Mouse (Mus musculus) layer of hippocampus, postnatal 25 days (tissue): Measurements from ENCODE around the gene Prdm16. TPM values are rescaled to one million over a fixed set of nuclear protein-coding genes. Genes with fewer than 3 reads are reported as not detected.

Source experiments
- DNase-seq, 2 experiments: peaks; one replicate each; pipeline ENCODE4 v3.0.0; 2022; ENCODE audit warnings: mixed read lengths in 2 of 2, low spot score in 1 of 2; ENCODE audit errors: extremely low spot score in 1 of 2
- total RNA-seq, 2 experiments: library from RNA; stranded (reverse); gene quantifications; 2 replicates each; pipeline ENCODE4 v1.2.3; 2021

The Prdm16 gene
- total RNA-seq, 2 experiments from 2014 or later = 10.1 to 10.3 TPM

DNA sequence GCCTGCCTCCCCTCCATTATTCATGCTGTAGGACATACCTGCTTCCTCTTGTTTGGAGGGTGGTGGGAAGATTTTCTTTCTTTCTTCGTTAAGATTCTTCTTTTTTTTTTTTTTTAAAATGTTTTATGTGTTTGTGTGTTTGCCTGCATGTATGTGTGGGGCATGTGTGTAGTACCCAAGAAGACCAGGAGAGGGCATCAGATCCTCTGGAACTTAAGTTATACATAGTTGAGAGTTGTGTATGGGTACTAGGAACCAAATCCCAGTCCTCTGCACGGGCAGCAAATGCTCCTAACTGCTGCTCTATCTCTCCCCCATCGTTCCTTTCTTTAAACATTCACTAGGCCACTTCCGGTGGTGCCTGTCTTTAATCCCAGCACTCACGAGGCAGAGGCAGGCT is 28.9 kb downstream of the Prdm16 start:
- DNase-seq = no peak

DNA sequence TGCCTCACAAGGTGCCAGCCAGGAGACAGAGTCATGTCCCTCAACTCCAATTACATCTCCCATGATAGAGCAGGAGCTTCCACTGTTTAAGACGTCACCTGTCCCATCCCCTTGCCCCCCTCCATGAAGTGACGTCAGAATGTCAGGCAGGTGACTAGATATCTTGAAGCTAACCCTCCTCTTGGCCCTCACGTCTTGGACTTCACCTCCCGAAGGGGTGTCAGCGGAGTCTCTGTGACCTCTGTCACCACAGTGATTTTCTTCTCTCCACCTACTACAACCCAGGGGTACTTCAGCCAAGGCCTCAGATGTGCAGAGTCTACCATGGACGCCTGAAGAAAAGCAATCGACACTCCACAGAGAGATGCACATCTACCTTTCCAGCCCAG is 32.2 kb downstream of the Prdm16 start:
- no peak for DNase-seq

DNA sequence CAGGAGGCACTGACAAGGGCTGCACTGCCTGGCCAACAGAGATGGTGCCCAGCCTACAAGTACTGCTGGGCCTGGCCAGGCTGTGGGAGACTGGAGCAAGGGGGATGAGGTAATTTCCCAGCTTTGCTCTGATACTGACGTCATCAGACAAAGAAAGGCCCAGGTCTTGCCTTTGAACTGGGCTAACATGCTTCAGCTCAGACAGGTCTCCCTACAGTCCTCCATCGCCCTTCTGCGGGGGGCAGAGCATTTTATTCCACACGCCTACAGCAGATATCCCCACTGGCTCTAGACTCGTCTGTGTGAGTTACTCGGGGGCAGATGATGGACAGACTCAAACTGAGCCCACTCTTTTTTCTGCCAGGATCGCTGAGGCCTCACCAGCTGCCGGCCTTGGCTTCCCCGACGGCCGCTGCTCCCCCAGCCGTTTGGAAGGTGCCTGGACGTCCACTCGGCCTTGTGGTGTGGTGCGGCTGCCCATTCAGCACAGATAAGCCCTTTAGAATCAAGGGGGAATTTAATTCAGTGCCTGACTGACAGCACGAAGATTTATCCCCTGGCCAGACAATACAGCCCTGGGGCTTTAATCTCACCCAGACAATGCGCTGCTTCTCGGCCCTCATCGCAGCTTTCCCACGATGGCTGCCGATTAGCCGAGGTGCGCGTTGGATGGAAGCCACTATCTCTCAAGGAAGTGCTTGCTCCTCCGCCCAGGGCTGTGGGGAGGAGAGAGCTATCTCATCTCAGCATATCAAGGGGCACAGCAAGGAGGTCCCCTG is 32.8 kb downstream of the Prdm16 start:
- no peak for DNase-seq

DNA sequence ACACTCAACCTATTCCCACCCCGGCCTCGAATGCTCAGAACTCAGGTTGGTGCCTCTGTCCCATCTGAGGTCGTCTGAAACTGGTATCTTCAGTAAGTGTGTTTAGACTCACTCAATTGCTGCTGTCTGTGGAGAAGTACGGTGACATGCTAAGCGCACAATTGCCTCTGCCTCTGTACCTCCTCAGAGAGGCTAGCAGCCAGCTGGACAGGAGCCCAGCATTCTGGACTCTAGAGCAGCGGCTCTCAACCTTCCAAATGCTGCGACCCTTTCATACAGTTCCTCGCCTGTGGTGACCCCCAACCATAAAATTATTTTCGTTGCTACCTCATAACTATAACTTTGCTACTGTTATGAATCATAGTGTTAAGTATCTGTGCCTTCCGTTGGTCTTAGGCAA is 34.3 kb downstream of the Prdm16 start:
- peak in 1 of 2 experiments; percentile 14 for DNase-seq

DNA sequence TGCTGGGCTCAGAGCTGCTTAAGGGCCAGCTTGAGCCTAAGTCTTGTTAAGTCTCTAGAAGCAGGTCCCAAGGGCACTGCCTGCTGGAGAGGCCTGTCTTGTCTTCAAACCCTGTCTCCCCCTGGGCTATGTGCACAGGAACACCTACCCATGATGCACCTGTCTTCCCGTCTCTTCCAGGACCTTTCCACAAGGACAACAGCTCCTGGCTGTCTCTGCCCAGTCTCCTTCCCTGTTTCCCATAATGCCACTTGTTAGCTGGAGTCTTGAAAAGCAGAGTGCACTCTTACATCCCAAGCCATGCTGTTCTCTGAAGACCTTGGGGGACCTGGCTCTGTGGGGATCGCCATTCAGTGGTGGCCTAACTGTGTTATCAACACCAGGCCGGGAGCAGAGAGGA is 35.7 kb downstream of the Prdm16 start:
- no peak for DNase-seq

DNA sequence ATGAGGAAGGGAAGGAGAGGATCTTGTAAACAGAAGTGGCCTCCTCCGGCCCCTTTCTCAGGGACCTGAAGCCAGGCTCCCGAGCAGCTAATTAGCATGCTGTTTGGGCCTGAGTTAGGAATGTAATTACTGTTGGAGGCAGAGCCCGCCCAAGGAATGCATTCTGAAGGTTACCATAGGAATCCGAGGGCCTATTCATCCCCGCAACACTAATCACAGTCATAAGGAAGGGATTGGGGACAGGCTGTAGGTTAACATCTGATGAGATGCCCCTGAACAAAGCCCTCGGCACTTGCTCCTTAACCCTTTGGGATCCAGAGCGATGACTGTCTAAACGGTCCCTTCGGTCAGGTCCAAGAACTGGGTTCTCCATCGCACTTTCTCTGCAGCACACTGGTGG is 36.7 kb downstream of the Prdm16 start:
- DNase-seq = no peak

DNA sequence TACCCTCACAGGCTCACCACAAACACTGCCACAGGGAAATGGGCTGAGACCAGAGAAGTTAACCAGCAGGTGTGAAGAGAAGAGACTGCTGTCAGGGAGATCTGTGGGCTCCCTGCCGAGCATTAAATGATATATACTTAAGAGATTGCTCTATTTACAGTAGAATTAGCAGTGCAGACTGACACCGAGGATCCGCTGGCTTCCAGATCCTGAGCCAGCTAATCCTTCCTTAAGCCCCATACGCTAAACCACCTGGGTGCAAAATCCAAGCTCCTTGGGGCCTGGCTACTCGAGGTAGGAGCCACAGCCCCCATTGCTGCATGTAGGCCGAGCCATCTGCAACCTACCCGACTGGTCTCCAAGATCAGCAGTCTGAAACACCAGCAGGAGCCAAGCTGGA is 38.3 kb downstream of the Prdm16 start:
- no peak for DNase-seq

DNA sequence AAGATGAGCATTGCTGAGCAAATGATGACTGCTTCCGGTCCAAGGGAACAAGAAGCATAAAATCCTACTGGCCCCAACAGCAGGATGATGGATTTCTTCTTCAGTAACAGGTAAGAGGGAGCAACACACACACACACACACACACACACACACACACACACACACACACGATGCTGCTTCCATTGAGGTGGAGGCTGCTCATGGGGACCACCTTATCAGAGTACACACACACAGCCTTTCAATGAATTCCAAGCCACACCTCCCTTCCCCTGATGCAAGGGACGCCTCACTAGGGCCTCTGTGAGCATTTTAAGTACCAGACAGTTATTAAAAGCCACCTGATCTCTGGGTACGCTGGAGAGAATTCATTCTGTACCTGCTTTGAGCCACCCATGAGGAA is 39.9 kb downstream of the Prdm16 start:
- DNase-seq = no peak

DNA sequence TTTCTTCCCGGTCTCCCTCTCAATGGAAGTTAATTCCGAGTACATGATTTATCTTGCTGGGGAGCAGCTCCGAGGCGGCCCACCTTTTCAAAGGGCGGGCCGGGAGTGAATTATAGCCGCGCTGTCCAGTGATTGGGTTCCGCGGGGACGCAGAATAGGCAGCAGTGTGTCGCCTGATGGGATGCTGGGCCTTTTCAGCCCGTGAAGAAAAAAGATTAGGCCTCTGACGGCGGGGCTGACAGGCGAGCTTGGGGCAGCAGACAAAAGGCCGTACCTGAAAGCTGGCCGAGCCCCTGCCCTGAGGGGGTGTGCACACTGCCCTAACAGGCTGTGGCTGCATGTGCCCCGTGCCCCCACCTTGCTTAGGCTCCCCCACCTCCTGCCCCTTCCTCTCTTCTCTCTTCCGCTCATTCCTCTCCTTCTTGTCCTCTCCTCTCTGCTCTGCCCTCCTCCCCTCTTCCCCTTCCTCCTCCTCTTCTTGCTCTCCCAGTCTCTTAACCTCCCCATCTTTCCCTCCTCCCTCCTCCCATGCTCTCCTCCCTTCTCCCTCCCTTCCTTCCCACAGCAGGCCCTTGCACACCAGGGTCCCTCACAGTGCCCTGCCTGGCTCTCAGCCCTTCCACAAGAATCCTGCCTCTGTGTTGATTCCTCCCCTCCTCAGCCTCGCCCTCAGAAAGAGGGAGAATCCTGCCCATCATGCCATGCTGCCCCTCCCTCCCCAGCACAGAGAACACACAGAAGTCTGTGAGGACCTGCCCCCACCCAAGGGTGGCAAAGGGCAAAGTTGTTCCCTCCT is 41.7 kb downstream of the Prdm16 start:
- DNase-seq = no peak

DNA sequence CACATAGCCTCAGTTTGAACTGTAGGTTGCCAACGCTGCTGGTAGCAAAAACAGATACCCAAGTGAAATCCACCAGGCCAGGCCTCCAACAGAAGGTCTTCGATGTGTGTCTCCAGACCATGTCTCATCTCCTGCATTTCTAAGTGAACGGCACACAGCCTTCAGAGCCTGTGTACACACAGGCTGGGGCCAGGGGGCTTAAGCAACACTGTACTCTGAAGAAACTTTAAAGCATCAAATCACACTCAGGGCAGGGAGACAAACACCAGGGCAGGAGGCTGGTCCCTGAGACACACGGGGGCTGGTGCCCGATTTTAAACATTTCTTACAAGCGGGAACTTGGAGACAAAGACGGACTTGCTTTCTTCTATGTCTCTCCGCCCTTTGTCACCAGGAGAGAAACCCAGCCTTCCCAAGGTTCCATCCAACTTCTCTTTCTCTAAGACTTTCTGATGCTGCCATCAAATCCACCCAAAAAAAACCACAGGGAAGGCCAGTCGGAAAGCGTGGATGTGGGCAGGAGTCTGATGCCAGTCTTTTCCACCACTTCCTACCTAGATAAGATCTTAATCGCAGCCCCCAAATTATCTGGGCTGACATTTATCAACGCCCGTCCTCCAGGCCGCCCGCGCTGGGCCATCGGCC is 42.4 kb downstream of the Prdm16 start:
- no peak for DNase-seq

DNA sequence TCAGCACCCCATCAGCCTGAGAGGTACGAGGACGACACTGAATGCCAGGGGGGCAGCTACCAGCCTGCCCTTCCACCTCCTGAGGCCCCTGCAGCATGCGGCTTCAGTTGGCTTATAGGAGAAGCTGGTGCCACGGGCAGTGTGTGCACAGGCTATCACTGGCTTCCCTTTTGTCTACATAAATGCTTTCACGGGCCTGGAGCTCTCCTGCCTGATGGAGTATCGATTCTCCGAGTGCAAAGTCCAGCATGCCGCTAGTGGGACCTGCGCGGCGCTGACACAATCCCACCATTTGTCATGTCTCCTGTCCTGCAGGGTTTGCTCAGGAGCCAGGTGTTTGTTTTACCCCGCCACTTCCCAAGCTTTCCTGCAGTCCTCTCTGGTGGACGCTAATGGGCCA is 44.1 kb downstream of the Prdm16 start:
- DNase-seq = no peak

DNA sequence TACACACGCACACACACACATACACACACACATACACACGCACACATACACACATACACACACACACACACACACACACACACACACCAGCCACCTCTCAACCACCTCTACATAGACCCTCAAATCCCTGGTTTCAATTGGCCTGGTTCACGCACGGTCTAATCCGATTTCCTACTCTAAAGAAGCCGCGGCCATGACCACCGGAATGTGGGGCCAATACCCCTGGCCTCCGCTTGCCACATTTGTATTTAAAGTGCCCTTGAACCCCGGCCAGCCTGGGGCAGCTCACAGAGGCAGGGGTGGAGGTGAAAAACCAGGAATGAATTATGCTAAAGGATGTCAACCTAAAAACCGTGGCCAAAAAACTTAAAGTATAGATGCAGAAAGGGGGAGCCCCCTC is 45.8 kb downstream of the Prdm16 start:
- no peak for DNase-seq

DNA sequence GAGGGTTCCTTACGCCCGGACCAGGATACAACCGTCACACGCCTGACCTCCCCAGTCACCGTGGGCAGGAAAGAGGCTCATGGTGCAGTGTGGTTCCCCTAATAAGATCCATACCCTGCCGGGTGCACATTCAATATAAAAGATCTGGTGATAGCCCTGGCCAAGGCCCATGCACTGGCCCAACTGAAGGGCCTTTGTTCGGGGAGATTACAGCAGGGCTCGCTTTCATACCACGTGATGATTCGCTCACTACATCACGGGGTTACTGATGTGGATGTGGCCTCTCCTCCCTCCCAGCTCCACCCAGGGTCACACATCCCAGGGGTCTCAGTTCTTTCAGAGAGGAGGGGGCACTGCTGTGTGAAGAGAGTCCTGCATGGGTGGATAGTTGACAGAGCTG is 50.3 kb downstream of the Prdm16 start:
- DNase-seq = no peak

DNA sequence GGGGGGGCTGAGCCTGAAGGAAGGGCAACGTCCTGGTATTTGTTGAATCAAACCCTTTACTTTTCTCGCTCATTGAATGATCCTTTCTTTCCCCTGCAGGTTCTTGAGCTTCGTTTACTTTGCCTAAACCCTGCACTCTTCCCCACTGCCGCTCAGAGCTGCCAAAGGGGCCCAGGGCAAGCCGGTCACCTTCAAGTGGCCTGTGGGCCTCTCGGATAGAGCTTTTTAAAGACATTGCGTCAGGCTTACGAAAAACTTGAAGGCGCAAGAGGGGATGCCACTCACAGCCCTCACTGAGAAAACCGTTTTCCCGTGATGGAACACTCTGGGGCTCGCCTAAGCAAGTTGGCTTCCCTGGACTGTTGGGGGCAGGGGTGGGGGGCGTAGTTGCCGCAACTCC is 50.9 kb downstream of the Prdm16 start:
- no peak for DNase-seq

DNA sequence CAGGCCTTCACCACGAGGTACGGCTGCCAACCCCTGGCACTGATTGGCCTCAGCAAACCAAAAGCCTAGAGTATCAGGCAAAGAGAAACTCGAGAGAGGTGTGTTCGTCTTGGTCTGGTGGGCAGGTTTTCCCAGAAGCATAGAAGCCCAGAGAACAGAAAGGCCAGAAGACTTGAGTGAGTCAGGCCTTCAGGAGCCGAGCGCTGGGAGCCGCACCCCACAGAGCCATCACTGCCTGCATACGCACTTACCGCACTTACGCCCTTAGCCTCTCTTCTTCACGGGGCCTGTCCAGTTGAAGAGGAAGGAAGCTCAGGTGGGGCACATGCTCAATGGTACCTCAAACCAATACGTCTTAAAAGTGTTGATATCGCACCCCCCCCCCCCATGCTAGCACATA is 53.0 kb downstream of the Prdm16 start:
- DNase-seq = no peak

DNA sequence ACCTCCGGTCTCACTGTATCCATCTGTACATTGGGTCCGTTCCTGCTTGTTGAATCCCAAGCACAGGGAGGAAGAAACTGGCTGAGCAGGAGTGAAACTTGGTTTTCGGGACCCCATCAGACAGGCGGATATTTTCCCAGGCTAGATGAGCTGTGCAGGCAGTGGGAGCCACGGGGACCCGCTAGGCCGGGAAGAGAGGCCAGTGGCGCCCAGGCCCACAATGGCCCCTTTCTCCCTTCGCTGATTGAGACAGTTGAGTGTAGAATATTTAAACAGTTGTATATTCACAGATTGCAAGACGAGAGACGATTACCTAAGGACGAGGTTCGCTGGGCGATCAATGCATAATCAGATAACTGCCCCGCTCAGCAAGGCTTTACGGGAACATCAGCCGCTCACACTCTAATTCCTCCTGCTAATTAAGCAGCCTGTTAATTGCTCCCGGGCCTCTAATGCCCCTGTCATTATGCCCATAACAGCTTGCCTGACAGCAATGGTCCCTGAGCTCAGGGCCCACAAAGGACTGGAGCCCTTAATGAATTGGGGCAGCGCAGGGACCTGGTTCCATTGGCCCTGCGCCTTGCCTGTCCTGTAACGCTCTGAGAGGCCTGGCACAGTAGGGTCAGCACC is 54.0 kb downstream of the Prdm16 start:
- DNase-seq = no peak

DNA sequence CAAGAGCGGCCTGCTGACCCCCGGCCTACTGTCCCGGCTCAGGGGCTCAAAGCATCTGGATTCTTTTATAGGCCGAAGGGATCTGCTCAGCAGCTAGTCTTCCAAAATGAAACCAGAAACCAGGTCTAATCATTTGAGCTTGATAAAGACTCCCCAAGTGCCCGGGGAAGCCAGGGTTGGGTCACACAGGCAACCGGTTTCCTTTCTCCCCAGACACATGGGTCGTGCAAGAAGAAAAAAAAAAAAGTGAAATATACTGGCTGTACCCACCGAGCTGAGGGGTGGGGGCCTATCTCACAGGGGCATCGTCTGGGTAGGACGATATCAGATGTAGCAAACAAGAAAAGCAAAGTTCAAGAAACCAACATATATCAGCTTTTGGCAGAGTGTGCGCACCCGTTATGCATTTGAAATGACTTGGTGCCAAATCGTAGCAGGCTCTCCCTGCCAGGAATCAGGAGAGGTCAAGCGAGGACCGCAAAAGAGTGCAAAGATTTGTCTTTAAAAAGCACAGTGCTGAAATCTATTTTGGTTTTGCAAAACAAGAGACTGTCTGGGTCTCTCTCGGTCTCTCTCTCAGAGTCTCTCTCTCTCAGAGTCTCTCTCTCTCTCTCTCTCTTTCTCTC is 55.3 kb downstream of the Prdm16 start:
- no peak for DNase-seq

DNA sequence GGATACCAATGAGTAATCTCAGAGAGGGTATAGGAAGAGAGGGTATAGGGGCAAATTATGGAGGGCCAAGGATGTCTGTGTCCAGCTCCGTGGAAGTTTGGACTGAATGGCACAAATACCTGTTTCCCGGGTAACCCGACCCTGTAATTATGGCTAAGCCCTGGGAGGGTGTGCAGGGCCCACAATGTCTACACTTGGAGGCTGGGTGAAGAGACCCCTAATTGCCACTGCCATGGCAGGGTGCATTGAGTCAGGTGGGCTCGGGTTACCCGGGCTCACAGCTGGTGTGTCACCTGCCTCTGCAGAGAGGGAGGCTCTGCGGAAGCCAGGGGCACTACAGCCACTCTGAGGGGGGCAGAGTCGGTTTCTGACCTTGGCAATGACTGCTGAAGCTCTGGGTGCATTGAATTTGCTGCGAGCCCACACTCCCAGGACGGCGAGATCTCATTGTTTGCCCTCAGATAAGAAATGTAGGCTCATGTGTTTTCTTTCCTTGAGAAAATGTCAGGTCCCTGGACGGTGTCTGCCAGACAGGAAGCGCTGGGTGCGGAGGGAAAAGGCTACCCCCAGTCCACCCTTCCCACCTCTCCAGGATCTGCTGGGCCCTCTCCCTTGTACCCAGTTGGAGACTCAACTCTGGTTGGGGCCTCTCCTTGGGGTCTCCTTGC is 62.3 kb downstream of the Prdm16 start:
- DNase-seq = no peak

DNA sequence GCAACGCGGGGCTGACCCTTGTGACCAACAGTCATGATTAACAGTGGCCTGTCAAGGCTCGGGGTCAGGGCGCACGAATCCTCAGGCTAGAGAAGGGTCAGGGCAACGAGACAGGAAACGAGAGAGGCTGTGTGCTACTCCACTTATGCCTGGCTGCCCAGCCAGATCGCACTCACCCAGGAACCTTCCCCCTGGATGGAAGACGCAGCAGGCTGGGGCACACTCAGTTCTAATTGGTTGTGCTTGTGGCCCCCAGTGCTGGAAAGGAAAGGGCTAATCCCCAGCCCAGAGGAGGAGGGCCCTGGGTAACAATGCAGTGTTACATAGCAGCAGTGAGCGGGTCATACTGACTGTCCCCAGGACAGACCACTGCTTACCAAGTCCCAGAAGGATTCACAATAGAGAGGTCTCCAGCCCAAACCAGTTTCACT is 66.2 kb downstream of the Prdm16 start:
- DNase-seq = no peak

DNA sequence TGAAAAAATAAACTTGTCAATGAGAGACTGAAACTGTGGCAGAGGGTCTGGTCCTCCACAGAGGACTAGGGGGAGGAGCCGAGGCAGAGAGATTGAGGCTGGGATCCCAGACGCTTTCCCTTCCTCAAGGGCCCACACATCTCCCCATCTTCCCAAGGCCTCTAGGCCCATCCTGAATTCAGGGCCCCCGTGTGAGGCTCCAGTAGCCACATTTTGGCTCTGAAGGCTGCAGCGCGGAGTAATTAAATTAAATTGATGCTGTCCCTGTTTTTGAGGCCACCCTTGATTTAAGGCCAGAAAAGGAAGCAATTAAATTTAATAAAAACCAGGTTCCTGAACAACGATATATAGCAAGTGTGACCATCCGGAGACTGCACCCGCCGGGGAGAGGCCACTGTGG is 66.8 kb downstream of the Prdm16 start:
- DNase-seq = no peak
